Mouse (Mus musculus) erythroid progenitor cell, adult 5-6 weeks (primary cell): Measurements from ENCODE around the gene Gucy2e. TPM values are rescaled to one million over a fixed set of nuclear protein-coding genes. Genes with fewer than 3 reads are reported as not detected.

ENCODE experiments used
- ATAC-seq: replicated peaks from 2 replicates; pipeline ENCODE4 v1.8.0; 2016; ENCODE audit warnings: moderate number of reproducible peaks, mild to moderate bottlenecking, moderate TSS enrichment, inconsistent platforms; ENCODE audit not compliant: poor library complexity, low FRiP score, severe bottlenecking
- total RNA-seq, 2 experiments: library from RNA; stranded (forward) in 1 of 2; stranded (reverse) in 1 of 2; fragments of 150-400 nt in 1 of 2; fragments of 186-747, 209-891 nt in 1 of 2; gene quantifications; 2 replicates each; pipeline versions ENCODE4 v1.2.3 to v1.2.4; 2015 to 2017; ENCODE audit warnings: low replicate concordance in 2 of 2

Gucy2e gene
- total RNA-seq (2015; ENCODE audit: low replicate concordance) (0.36 TPM in 1 of 2 replicates, not detected in the other), total RNA-seq (2017; ENCODE audit: low replicate concordance) (not detected in 2 replicates)

DNA sequence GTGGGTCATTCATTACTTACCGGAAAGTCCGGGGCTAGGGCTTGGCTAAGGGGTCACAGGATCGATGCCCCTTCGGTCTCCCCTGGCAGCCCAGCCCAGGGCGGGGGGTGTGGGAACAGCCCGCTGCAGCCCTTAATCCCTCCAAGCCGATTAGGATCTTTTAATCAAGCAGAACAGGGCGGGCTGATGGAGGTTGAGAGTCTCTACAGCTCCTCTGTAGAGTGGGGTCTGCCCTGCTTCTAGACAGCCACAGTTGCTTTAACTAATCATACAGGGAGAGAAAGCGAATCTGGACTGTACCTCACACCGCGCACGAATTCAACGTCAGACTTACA is at the start of gene Gucy2e:
TSS of gene Gucy2e (minus strand) at position 111 of the 335 bp plus-strand sequence.
- no peak for ATAC-seq

DNA sequence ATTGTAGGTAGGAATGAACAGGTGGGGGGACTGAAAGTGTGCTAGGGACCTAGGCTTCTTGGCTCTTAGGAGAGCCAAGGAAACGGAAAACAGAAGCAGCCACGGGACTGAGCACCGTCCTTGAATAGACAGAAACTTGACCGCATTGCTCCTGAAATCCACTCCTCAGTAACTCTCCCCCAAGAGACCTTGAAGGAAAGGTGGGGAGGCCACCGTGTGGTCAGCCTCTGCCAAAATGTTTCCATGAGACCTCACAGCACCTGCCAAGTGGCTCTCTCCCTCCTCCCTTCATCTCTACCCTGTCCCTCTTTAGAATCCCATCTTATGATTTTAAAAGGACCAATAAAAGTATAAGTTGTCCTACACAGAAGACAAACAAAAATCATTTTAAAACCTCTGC is 40.4 kb upstream of the Gucy2e start:
- ATAC-seq, result no peak

DNA sequence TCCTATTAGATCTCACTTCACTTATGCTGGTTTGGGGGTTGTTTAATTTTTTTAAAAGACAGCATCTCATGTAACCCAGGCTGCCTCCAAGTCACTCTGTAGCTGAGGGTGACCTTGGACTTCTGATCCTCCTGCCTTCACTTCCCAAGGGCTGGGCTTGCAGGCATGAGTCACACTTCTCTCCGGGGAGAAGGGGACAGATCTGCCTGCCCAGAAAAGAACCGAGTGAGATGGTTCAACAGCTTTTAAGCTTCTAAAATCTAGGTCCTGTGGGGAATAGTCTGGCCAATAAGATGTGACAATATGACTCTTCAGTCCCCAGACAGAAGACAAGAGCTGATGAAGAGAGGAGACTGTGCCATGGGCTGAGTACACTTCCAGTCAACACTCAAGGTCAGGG is 39.2 kb upstream of the Gucy2e start:
- ATAC-seq, result no peak

DNA sequence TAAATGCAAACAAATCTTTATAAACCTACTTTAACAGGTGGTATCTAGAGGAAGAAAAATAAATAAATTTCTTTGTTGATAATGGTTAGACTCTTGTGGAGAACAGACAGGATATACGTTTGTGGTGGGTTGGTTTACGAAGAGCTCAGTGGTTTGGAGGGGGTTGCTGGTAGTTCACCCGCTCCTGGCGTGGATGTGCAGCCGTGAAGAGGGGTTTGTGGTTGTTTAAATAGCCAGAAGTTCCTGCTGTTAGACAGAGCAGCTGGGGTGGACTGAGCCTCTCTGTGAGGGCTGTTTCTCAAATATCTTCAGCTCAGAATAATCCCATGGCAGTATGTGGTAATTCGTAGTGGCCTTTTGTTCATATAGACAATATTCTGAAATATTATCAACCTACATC is 38.8 kb upstream of the Gucy2e start:
- ATAC-seq, result no peak

DNA sequence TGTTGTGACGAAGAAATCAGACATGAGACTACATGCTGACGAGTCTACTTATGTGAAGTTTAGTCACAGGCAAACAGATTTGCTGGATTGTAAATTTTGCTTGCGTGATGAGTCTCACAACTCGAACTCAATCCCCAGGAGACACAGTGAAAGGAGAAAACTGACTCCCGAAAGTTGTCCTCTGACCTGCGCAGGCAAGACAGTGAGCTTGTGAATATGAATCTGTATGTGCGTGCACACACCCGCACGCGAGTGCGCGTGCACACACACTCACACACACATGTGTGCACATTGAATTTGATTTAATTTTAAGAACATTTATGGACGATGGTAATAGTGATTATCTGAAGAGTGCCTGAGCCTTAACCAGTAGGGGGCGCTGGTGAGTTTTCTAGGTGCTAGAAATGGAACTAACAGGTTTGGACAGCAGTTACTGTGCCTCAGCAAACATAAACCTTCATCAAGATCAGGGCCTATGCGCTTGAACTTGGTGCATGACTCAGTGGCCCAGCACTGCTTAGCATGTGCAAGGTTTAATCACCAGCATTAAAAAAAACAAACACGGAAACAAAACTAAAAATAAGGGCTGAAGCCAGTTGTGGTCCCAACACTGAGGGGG is 35.4 kb upstream of the Gucy2e start:
- ATAC-seq, result peak; percentile 66

DNA sequence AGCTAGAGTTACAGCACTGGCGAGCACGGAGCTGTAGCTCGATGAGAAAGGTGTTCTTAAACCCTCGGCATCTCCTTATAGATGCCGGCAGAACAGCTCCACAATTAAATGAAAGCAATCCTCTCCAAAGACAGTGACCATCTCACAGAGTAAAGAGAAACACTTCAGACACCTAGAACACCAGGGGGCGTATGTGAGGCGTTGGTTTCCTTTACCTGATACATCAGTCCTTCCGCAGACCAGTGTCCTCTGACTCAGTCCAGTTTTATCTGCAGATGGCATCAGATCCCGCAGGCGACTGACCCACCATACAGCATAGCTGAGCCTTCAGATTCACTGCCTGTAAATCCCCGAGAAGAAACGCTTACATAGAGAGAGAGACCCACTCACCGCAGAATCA is 32.7 kb upstream of the Gucy2e start:
- 0 out of 2 replicates have a peak, but pooled peaks have one; percentile 59 for ATAC-seq

DNA sequence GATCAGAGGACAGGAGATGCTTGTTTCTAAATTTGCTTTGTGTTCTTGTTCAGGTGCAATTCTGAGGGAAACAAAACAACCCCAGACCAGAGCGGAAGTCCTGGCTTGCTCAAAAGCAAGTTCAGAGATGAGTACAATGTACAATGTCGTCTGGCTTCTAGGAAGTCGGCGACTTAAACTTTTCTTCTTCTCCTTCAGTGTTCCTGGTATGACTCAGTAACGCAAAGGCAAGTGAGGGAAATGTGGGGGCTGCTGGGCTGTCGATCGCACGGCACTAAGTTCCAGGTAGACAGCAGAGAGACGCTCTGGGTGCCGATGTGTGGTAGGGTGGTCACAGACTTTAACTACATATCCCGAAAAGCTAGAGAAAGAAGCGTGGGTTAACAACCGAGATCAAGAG is 31.3 kb upstream of the Gucy2e start:
- no peak for ATAC-seq

DNA sequence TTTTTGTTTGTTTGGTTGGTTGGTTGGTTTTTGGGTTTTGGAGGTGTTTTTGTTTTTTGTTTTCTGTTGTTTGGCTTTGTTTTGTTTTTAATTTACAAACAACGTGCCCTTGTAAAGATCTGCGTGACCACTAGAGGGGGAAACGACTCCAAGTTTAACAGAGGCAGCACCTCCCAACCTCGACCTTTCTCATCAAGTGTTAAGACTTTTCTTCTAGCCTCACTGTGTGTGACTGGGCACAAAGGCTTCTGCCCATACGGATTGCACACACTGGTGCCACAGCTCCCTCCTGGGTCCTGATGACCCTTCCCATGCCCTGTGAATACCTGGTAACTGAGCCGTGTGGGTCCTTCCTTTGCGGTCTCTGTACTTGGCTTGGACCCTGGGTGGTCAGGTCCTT is 30.5 kb upstream of the Gucy2e start:
- ATAC-seq, result no peak

DNA sequence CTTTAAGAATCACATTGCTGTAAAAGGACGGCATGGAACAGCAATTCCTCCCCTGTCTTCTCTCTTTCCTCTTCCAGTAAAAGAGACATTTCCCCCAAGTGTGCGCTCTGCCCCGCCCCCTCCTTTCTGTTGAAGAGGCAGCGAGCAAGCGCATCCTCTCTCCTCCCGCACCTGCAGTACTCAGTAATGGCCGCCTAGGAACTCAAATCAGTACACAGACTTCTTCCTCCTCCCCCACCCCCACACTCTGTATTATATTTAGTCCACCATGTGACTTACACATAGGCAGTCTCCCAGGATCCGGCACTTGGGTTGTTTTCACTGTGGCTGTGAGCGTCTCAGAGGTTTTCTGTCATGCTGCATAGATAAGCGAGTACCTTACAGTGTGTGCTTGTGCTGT is 29.4 kb upstream of the Gucy2e start:
- no peak for ATAC-seq

DNA sequence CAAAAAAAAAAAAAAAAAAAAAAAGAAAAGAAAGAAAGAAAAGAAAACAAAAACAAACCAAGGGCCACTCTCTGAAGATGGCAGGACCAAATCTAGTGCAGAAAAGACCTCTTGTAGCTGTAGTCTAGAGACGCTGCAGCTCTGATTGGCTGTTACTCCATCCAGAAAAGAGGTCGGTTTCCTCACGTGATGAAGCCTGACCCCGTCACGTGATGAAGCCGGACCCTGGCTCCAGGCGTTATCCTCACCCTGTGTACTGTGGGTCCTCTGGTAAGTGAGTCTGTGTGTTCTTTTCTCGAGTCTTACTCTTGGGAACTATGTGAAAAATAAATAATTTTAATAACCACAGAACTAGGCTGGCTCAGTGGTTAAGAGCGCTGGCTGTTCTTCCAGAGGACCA is 28.6 kb upstream of the Gucy2e start:
- no peak for ATAC-seq

DNA sequence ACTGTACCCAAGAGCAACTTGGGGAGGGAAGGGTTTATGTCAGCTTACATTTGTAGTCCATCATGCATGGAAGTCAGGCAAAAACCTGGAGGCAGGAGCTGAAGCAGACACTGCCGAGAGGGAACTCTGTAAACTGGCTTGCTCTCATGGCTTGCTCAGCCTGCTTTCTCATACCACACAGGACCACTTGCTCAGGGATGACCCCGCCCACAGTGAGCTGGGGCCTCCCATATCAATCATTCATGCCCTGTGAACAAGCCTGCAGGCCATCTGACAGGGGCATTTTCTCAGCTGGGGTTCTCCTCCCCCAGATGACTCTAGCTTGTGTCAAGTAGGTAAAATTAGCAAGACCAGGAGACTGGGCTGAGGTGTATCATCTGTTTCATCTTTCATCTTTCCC is 27.4 kb upstream of the Gucy2e start:
- ATAC-seq, result no peak

DNA sequence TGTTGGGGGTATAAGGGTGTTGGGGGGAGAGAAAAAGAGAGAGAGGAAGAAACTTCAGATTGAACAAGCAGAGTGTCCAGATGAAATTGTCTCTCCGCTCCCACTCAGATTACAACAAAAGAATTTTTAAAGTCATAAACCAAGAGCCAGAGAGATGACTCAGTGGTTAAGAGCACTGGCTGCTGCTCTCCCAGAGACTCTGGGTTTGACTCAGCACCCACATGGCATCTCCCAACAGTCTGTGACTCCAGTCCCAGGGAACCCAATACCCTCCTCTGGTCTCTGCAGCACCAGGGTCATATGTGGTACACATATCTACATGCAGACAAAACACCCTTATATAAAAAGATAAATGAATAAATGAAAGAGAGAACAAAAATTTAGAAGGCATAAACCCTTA is 23.3 kb upstream of the Gucy2e start:
- no peak for ATAC-seq

DNA sequence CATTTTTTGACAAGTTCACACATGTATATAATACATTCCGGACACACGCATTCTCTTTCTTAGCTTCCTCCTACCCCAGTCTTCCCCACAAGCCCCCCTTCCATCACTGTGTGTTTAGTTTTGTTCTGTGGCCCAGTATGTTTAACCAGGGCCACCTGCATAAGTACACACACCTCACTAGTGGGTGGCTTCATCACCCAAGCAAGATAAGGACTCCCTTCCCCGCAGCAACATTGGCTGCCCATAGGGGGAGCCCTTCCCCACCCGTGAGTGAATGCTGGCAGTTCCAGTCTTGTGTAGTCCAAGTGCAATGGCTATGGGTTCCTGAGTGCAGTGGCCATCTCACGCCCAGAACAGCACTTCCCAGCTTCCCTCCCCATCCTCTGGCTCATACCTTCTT is 21.5 kb upstream of the Gucy2e start:
- peak; percentile 86 for ATAC-seq

DNA sequence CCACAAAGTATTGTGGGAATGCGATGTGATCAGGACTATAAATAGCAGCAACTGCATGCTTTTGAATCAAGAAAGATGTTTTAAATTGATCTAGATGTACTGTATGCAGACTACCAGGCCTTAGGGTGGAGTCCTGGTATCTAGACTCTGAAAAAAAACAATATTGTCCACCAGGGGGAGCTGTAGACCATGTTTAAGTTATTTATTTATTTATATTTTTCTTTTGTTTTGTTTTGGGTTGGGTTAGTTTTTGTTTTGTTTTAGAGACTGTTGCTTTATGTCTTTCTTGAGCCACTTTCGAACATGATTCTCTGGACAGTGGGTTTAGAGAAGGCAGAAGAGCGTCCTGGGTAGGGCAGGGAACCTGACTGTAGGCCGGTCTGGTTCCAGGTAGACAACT is 21.0 kb upstream of the Gucy2e start:
- peak; percentile 62; the same call in 1 of the 2 replicates for ATAC-seq

DNA sequence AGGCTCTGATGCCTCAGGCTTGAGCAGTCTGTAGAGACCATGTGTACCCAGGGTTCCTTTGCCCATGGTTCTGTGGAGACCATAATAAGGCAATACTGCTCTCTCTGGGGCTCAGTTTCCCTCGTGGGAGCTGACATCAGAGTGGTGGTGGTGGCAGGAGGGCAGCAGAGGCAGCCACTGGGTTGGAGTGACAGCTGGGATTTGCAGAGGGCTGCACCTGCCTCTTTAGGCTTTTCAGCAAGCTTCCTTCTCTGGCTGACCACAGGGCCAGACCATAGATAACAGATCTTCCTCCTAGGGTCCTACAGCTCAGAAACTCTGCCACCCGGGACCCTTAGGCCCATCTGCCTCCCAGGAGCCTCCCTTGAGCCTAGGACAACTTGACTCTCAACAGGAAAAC is 20.2 kb upstream of the Gucy2e start:
- no peak for ATAC-seq

DNA sequence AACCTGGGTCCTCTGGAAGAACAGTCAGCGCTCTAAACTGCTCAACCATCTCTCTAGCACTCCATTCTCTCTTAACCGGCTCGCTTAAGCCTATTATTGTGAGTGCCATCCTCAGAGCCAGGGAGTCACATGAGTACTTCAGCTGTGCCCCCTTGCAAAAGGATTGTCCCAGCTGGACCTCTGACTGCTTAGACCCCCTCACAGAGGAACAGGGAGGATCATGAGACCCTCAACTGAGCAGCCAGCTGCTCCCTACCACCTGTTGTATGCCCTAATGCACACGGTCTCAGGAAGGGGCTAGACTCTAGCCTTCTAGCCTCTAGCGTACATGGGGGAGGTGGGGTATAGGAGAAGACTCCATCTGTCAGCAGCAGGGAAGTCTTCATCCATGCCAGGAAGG is 18.0 kb upstream of the Gucy2e start:
- ATAC-seq, result no peak

DNA sequence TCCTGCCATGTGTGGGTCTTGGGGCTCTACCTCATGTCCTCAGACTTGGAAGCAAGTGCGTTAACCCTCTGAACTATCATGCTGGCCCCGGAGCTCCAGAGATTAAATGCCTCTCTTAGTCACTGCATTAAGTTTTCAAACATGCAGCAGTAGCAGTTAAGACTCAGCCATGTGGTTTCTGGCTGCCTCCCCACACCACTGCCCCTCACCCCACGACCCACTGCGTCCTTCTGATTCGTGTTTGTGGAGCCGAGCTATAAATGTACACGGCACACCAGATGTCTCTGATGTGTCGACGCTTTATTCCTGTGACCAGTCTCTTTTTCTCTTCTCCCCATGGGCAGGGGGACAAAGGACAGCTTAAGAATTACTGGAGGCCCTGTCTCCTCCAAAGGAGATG is 16.3 kb upstream of the Gucy2e start:
- ATAC-seq, result no peak

DNA sequence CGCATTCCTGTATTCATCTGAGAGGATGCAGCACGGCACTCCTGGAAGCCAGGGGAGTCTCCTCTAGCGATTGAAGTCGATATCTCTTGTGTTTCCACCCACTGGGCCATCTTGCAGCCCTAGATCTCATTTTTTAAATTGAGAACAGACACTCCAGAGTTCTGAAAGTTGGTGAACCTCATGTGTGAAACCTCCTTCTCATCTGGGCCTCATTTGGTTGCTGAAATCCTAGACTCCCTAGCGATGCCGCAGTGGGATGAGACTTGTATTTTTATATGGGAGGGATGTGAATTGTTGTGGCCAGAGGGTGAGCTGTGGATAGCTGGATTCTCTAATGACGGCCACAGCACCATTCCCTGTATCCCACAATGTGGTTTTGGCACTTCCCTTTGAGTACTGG is 15.1 kb upstream of the Gucy2e start:
- no peak for ATAC-seq

DNA sequence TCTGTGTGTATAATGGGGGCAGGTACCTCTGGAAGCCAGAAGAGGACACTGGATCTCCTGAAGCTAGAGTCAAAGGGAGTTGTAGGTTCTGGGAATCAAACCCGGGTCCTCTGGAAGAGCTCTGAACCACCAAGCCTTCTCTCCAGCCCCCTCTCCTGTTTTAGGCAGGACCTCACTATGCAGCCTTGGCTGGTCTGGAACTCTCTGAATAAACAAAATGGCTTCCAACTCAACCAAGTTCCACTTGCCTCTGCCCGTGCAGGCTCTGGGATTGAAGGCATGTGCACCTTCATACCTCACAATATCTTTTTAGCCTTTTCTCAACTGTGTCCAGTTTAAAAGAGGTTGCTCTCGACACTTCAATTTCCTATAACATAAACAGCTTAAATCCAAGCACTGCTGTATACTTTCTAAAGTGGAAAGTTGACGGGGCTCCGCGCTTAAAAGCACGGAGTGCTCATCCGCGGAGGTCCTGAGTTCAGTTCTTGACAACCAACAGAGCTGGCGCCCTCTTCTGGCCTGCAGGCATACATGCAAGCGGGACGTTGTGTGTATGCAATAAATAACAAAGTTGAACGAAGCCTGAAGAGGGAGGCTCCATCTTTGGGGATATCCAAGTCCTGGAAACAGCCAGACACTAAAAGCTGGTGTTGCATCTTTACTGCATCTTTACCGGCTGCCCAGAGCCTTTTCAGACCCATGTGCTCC is 14.5 kb upstream of the Gucy2e start:
- no peak for ATAC-seq

DNA sequence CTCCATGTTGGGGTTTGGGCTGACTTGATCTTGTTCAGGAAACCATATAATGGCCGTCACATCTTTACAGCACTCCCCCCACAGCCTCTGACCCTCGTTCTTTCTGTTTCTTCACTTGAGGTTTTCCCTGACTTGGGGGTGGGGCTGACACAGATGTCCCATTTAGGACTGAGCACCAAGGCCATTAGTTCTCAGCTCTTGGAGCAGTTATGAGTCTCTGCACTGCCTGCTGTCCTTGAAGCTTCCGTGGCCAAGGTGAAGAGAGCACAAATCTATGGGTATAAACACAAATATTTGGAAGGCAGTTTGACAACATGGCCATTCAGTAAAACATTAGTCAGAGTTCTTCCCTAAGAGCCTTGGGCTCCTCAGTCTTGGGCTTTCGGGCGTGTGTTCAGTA is 13.3 kb upstream of the Gucy2e start:
- ATAC-seq, result no peak

DNA sequence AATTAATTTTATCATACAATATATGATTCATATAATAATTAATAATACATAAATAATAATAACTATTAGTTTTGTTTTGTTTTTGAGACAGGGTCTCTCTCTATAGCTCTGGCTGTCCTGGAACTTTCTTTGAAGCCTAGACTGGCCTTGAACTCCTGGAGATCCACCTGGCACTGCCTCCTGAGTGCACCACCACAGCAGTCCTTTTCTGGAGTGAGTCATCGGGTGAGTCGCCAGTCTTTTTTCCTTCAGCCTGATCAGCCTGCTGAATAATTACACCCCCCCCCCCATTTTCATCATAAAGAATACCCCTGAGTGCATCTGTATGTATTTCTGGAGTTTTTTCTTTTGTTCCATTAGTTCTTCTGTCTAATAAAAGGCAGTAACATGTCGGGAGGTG is 12.3 kb upstream of the Gucy2e start:
- ATAC-seq, result no peak

DNA sequence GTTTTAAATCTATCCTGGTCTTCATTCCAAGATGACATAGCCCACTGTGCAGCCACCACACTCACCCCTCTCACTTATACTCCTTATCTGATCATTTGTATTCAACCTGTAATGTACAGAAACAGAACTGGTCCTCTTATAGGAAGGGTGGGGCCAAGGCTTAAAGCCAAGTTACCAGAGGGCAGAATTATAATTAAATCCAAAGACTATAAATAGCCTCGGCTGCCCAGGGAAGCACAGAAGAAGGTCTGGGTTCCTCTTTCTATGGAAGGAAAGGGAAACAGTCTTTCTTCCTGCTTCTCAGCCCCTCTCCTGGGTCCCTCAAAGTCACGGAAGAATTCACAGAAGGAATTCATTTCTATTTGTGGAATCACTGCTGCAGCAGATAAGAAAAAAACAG is 8.8 kb upstream of the Gucy2e start:
- no peak for ATAC-seq
